Mouse (Mus musculus) bone marrow macrophage, adult 2 months (primary cell): Measurements from ENCODE around the gene Gm6176.
"Not testable (repeated sequence)": the region's sequence is repeated elsewhere in the genome, so short reads cannot be mapped to it uniquely, and the experiment has no call there.

Experiments used
- CTCF ChIP-seq: IDR thresholded peaks from 2 replicates; pipeline ENCODE4 v1.5.1; 2012; ENCODE audit warnings: low read depth, mild to moderate bottlenecking, low read length, moderate library complexity
- POLR2A ChIP-seq: IDR thresholded peaks from 2 replicates; pipeline ENCODE4 v1.6.1; 2012; ENCODE audit warnings: mild to moderate bottlenecking, low read depth, low read length, borderline replicate concordance

GRCm38 (mm10) chr7:22028797-22029196 is 27.3 kb downstream of the Gm6176 start, which contains the start of gene Vmn1r138:
- TF ChIP-seq POLR2A, CTCF: not testable (repeated sequence)
